Mouse (Mus musculus): Measurements from ENCODE around the gene Kcnab2. TPM values are rescaled to one million over a fixed set of nuclear protein-coding genes. Genes with fewer than 3 reads are reported as not detected.
A peak's percentile ranks its signal among the peaks of the same experiment; 100 is the strongest.

Kcnab2 gene
- polyA plus RNA-seq, 1 experiment = 191 TPM

- H3K4me1 ChIP-seq (ENCODE audit: control insufficient read depth, insufficient read depth, low read length) = 0 out of 2 replicates have a peak, but pooled peaks cover 4% of the 10 kb centered on the region
- H3K4me3 ChIP-seq (replicated peaks; ENCODE audit: insufficient read depth, low read depth, low read length) = no peak overlapping the region
- WGBS = 54% methylated on average over 8 of the region's 8 CpGs
- no peak for TF ChIP-seq POLR2A (IDR thresholded peaks at IDR 0.05; ENCODE audit: borderline replicate concordance, insufficient read depth, low read length)
- TF ChIP-seq CTCF (IDR thresholded peaks at IDR 0.05; ENCODE audit: borderline replicate concordance, insufficient read depth, low read depth, low read length) = no peak
- no peaks in the 10 kb centered on the region for H3K27me3 ChIP-seq (ENCODE audit: control insufficient read depth, insufficient read depth, low read length)
- no peak for DNase-seq
- no peak overlapping the region for H3K27ac ChIP-seq (ENCODE audit: insufficient read depth, low read length)
Observed at GRCm38 (mm10) chr4:152350722-152351421, 126.8 kb downstream of the Kcnab2 start.

DNA sequence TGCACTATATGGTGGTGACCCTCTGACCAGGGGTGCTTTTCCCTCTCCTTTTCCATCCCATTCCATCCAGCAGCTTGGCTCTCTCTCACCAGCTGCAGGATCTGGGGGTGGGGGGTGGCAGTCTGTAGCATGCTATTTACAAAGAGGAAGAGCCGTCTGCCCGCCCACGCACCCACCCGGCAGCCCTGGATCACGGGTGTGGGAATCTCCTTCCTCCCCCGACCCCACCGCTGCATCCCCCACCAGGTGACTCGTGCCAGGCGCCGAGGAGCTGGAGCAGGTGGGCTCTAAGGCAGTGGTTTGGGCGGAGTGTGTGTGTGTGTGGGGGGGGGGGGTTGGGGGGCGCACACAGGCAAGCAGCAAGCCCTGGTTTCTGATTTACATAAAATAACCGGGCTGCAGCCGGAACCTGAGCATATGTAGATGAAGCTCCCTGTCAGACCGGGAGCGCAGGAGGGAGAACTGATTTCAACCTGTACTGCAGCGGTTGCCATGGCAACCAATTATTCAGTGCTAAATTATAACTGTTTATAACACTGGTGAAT is 127.8 kb downstream of the Kcnab2 start:
- Histone ChIP-seq H3K4me1 (ENCODE audit: control insufficient read depth, insufficient read depth, low read length) (peaks cover 11% of the 10 kb centered on the region), H3K4me3 (replicated peaks; ENCODE audit: insufficient read depth, low read depth, low read length) (no peak overlapping the region), H3K27me3 (ENCODE audit: control insufficient read depth, insufficient read depth, low read length) (no peaks in the 10 kb centered on the region), H3K27ac (ENCODE audit: insufficient read depth, low read length) (no peak overlapping the region)
- no peak for TF ChIP-seq CTCF (IDR thresholded peaks at IDR 0.05; ENCODE audit: borderline replicate concordance, insufficient read depth, low read depth, low read length)
- TF ChIP-seq POLR2A (IDR thresholded peaks at IDR 0.05; ENCODE audit: borderline replicate concordance, insufficient read depth, low read length) = no peak
- 14% methylated on average over 17 of the region's 17 CpGs for WGBS
- DNase-seq = no peak

- TF ChIP-seq CTCF (IDR thresholded peaks at IDR 0.05; ENCODE audit: borderline replicate concordance, insufficient read depth, low read depth, low read length) (no peak), POLR2A (IDR thresholded peaks at IDR 0.05; ENCODE audit: borderline replicate concordance, insufficient read depth, low read length) (no peak)
- Histone ChIP-seq H3K27ac (ENCODE audit: insufficient read depth, low read length) (no peak overlapping the region), H3K4me3 (replicated peaks; ENCODE audit: insufficient read depth, low read depth, low read length) (no peak overlapping the region), H3K27me3 (ENCODE audit: control insufficient read depth, insufficient read depth, low read length) (no peaks in the 10 kb centered on the region), H3K4me1 (ENCODE audit: control insufficient read depth, insufficient read depth, low read length) (peaks cover 11% of the 10 kb centered on the region)
- WGBS = 30% methylated on average over 7 of the region's 7 CpGs
- DNase-seq = no peak
Observed at GRCm38 (mm10) chr4:152345120-152345889, 132.4 kb downstream of the Kcnab2 start.

DNA sequence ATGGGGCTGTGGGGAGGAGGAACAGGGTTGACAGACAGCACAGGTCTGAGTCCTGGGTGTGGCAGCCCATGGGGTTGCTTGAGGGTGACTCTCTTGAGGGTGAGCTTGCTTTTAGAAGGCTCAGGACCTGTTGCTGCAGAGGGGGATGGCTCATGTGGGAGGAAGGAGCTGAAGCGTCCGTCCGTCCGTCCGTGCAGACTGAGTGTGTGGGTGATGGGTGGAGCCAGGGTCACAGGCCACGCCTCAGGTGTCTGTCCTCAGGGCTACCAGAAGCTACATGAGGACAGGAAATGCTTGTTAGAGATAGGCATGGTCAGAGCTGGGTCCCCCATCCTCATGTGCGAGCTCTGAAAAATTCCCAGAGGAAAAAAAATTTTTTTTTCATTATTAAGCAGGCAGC is 133.0 kb downstream of the Kcnab2 start:
- Histone ChIP-seq H3K27ac (ENCODE audit: insufficient read depth, low read length) (no peak overlapping the region), H3K4me1 (ENCODE audit: control insufficient read depth, insufficient read depth, low read length) (peaks cover 11% of the 10 kb centered on the region), H3K4me3 (replicated peaks; ENCODE audit: insufficient read depth, low read depth, low read length) (no peak overlapping the region), H3K27me3 (ENCODE audit: control insufficient read depth, insufficient read depth, low read length) (no peaks in the 10 kb centered on the region)
- WGBS = 86% methylated on average over 7 of the region's 7 CpGs
- TF ChIP-seq CTCF (IDR thresholded peaks at IDR 0.05; ENCODE audit: borderline replicate concordance, insufficient read depth, low read depth, low read length) (no peak), POLR2A (IDR thresholded peaks at IDR 0.05; ENCODE audit: borderline replicate concordance, insufficient read depth, low read length) (no peak)
- DNase-seq = no peak

DNA sequence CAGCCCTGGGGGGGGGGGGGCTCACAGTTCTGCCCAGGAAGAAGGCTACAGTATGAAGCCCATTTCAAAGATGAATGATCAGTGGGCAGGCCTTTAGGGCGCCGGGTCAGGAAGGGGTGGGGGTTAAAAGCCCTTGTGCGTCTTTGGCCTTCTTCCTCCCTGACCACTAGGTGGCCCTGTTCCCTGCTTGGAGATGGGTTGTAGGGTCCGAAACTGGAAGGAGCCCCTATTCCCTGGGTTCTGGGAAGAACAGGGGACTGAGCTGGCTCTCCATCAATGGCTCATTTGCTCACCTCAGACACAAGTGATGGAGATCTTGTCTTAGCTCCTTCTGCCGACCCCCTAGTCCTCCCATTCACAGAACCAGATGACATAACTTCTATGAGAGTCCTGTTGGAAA is 134.4 kb downstream of the Kcnab2 start:
- WGBS = 15% methylated on average over 5 of the region's 5 CpGs
- H3K4me1 ChIP-seq (ENCODE audit: control insufficient read depth, insufficient read depth, low read length) = peaks cover 10% of the 10 kb centered on the region

More for the DNA sequence above, 134.4 kb downstream of the Kcnab2 start:
- no peak for DNase-seq
- Histone ChIP-seq H3K4me3 (replicated peaks; ENCODE audit: insufficient read depth, low read depth, low read length) (no peak overlapping the region), H3K27ac (ENCODE audit: insufficient read depth, low read length) (no peak overlapping the region), H3K27me3 (ENCODE audit: control insufficient read depth, insufficient read depth, low read length) (peaks cover 3% of the 10 kb centered on the region; the same call in 1 of the 2 replicates)
- TF ChIP-seq POLR2A (IDR thresholded peaks at IDR 0.05; ENCODE audit: borderline replicate concordance, insufficient read depth, low read length) (no peak), CTCF (IDR thresholded peaks at IDR 0.05; ENCODE audit: borderline replicate concordance, insufficient read depth, low read depth, low read length) (peak; percentile 76; the same call in 1 of the 2 replicates)

Other genes starting within 250 kb of the Kcnab2 start
- 29.9 and 31.4 TPM in 2 replicates for gene Gpr153, start 203.6 kb downstream of the Kcnab2 start, polyA plus RNA-seq (2012; rRNA removed)
- 55.1 and 62.7 TPM in 2 replicates for gene Hes3, start 186.2 kb downstream of the Kcnab2 start, polyA plus RNA-seq (2012; rRNA removed)
- 160 and 188 TPM in 2 replicates for gene Icmt, start 180.6 kb downstream of the Kcnab2 start, polyA plus RNA-seq (2012; rRNA removed)
- 7.2 and 11.8 TPM in 2 replicates for gene Rnf207, start 158.9 kb downstream of the Kcnab2 start, polyA plus RNA-seq (2012; rRNA removed)
- 162 and 187 TPM in 2 replicates for gene Rpl22, start 152.1 kb downstream of the Kcnab2 start, polyA plus RNA-seq (2012; rRNA removed)
- gene Chd5, start 139.2 kb downstream of the Kcnab2 start, polyA plus RNA-seq (2012; rRNA removed) = 20.9 and 25.9 TPM in 2 replicates
- gene Nphp4, start 1.2 kb downstream of the Kcnab2 start, polyA plus RNA-seq (2012; rRNA removed) = 8.7 and 8.8 TPM in 2 replicates